Mouse (Mus musculus): ENCODE measurements around the gene Gm9999.

- TF ChIP-seq CTCF (IDR thresholded peaks at IDR 0.05; ENCODE audit: control insufficient read depth, insufficient read depth, low read length), result peak; percentile 31; the same call in 1 of the 2 replicates
- no peak for TF ChIP-seq POLR2A (IDR thresholded peaks at IDR 0.05; ENCODE audit: borderline replicate concordance, control insufficient read depth, low read depth, low read length)
Observed at GRCm38 (mm10) chr7:46935847-46936246, 47.5 kb upstream of the Gm9999 start.

Data from bone marrow, adult 2 months (tissue).